Mouse (Mus musculus): ENCODE measurements around the gene Klk6.

GRCm38 (mm10) chr7:43777423-43777822 lies 46.9 kb upstream of the Klk6 start:
- TF ChIP-seq CTCF (IDR thresholded peaks at IDR 0.05; ENCODE audit: low read depth) (no peak), EP300 (IDR thresholded peaks at IDR 0.05; ENCODE audit: low read depth) (no peak)
